Mouse (Mus musculus) 3T3-L1 (cell line): ENCODE measurements around the gene Nr4a2.

Experiments used
- DNase-seq: peaks from one replicate; pipeline ENCODE4 v3.0.0-alpha.2; 2015; ENCODE audit warnings: low read depth, low spot score

The Nr4a2 gene

GRCm38 (mm10) chr2:57111791-57112538, 11.8 kb downstream of the Nr4a2 start:
- DNase-seq, result no peak

DNA sequence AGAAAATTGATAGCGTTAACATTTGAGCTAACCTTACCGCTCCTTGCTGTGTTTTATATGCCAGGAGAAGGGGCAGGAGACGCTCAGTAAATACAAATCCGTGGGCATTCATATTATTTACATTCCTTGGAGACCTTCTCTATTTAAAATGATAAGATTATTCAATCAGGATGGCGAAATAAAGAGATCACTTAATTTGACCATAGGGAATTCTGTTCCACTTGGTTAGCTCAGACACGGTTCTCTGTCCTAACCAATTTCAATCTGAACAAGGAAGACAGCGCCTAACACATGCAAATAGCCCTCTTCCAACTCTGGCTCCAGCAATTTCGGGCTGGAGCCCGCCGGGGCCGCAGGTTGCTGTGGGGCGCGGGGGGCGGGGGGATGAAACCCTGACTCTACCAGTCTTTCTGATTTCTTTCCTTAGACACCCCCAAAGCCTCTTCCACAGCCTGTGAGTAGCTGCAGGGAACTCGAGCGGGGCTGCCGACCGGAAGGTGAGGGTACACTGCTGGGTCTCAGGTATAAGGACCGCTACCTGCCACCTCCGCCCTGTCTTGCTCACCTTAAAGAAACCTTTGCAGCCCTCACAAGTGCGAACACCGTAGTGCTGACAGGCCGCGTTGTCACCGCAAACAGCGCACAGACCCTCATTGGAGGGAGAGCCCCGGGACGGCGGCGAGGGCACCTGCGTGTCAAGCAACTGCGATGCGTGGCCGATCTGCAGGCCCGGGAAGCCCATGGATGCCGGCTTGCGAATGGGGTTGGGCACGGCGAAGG, 12.6 kb downstream of the Nr4a2 start:
- DNase-seq, result no peak

DNA sequence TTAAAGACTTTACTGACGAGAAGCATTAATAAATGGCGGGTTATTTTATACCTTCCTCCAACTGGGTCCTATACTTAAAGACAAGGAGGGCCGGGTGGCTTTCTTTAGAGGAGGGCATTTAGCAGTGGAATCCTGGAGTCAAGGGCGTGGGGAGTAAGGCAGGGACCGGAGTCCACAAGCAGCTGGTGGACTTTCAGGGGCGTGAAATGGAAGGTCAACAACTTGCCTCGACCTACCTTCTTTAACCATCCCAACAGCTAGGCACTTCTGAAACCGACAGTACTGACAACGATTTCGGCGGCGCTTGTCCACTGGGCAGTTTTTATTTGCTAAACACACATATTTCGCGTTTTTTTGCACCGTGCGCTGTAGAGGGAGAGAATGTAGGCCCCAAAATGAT, 13.4 kb downstream of the Nr4a2 start:
- no peak for DNase-seq

DNA sequence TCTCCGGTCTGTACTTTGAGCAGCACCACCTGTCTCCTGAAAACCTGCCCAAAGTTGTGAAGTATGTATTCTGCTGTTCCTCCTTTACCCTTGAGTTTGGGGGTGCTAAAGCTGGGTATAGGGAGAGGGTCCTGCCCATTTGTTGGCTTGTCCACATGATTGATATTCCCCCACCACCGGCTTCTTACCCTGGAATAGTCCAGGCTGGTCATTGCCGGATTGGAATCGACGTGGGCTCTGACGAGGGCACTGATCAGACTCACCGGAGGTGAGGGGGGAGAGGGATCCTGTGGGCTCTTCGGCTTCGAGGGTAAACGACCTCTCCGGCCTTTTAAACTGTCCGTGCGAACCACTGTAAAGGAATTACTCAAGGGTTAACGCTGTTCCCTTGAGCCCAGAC, 13.9 kb downstream of the Nr4a2 start:
- no peak for DNase-seq

DNA sequence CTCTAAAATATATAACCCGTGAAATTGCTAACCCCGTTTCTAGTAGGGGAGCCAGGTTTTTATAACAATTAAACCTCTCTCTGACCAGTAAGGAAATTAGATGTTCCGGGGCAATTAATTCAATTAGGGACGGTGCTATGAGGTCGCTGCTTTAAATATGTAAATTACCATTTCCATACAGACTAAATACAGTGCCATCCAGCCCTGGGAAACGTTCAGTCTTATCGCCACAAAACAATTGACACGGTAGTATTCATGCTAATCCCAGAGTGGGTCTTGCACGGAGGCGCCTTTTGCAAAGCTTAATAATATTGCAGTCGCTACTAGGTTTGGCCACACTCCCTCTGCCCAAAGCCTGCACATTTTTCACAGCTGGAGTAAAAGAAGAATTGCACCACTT, 14.5 kb downstream of the Nr4a2 start:
- no peak for DNase-seq

- no peak for DNase-seq
Observed at GRCm38 (mm10) chr2:57108349-57108930, 15.4 kb downstream of the Nr4a2 start.

DNA sequence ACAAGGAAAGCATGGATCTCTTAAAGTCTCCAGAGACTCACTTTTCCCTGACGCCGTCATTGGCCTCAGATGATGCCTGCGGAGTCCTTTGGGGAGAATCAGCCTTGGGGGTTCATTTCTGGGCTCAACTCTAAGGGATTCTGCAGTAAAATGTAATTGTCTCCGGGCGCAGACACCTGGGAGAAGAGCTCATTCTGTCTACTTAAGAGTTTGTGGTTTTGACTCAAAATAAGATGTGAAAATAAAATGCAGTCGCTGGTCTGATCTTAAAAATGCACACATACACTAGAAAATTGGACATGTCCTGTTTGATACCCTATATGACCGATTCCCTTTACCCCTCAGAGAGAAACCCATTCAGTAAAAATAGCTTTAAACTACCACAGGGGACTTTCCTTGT, 18.4 kb downstream of the Nr4a2 start:
- no peak for DNase-seq

DNA sequence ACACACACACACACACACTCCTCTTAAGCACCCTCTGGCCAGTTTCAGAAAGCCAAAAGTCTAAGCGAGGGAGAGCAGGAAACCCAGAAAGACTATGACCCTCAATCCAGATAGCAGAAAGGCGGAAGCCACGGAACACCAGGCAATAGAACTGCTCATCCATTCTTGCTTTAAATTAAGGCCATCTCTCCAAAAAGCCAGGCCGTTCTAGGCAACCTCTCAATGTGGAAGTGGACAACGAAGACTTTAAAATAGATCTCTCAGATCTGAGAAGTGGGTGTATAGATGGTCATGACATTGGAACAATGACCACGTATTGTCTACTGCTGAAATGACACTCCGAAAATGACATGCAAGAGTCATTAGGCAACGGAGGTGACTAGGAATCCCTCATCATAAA, 19.1 kb downstream of the Nr4a2 start:
- DNase-seq, result no peak

- DNase-seq, result no peak
Observed at GRCm38 (mm10) chr2:57103845-57104660, 19.8 kb downstream of the Nr4a2 start.

- no peak for DNase-seq
Observed at GRCm38 (mm10) chr2:57102856-57103844, 20.7 kb downstream of the Nr4a2 start.

DNA sequence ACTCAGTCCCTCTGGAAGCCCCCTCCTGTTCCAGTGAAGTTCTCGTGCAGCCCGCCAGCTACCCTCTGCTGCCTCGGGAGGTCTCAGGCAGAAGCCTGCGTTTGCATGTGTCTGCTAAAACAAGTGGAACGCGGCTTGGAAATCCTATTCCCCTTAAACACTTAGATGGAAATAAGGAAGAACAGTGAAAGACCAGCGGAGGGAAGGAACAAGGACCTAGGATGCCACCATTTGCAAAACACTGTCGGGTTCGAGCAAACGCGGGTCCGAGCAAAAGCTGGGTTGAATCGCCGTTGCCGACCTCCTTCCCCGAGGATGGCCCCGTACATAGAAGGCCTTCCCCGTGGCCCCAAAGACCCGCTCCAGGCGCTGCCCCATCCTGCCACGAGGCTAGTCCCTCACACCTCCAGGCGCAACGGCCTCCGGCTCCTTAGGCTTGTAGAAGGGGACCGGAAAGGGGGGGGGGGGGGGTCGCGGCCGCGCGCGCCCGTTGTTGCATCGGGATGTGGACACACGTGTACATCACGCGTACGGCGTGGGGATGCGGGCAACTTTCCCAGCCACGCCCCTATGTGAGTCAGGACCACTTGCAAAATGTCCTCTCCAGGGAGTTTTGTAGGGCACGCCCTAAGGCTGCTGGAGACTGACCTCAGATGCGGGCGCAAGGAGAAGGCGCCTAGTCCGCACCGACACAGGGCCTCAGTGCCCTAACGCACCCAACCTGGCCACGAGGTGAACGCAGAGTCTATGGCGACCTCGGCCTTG, 21.5 kb downstream of the Nr4a2 start:
- DNase-seq, result no peak

- DNase-seq, result no peak
Observed at GRCm38 (mm10) chr2:57100241-57100640, 23.6 kb downstream of the Nr4a2 start.

DNA sequence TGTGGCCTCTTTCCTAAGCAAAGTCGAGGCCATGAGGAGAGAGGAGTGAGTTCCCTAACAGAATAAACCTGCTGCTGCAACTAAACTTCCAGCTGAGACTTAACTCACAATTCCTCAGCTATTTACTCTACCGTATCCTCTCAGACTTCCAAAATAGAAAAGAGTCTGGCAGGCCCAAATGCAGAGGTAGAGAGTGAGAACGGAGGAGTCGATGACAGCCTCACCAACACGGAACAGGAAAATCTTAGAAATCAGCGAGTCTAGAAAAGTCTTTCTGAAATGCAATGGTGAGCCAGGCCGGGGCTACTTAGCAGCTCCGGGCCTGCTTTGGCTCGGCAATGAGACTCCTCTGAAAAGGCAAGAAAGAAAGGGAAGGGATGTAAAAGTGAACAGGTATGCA, 51.4 kb downstream of the Nr4a2 start:
- no peak for DNase-seq

- DNase-seq, result no peak
Observed at GRCm38 (mm10) chr2:57063480-57063879, 60.3 kb downstream of the Nr4a2 start.
